ENCODE assay signal across 8 mouse cellular contexts in the genomic region with DNA sequence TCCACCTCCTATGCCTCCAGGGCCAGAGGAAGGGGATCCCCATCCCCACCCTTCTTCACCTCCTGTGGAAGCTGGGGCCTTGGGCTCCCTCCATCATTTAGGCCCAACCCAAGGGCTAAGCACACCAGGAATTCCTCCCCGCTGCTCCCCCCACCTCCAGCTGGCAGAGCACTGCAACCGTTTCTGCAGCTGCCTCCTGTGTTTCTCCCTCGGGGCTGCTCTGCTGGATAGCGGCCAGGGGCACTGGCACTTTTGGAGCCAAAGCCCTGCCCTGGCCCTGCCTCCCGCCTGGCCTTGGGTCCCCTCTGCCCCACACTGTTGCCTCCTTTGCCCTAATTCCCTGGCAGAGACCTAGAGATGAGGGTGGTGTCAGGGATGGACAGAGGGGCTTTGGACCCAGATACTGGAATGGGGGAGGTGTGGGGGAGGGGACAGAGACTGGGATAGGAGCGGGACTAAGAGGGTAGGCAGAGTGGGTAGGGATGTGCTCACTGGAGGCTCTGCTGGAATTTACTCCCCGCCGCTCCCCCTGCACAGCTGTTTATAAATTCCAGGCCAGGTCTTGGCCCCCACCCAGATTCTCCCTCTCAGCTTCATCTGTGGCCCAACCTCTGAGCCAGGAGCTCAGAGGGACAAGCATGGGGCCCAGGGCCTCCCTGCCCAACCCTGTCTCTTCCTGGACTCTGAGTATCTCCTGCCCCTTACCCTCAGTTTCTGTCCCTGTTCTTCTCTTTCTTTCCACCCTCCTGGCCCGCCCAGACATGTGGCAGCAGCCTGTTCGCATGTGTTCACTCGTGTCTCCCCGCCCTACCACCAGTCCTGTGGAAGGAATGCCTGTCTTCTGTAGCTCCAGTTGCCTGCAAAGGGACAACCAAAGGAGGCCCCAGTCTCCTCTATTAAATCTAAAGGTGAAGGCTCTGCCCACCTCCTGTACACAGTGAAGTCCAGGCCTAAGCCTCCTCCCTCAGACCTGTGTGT. TPM values are rescaled to one million over a fixed set of nuclear protein-coding genes. Genes with fewer than 3 reads are reported as not detected.
DNase-seq lines count a peak whose midpoint lies in the region; ATAC-seq lines count a peak whose summit lies in the region.

No protein-coding gene starts in this region.

- H3K4me2 ChIP-seq in liver, embryonic 12.5 days, result no peak overlapping the region

- peak overlapping the region; percentile 52; the same call in 1 of the 2 replicates for H3K27ac ChIP-seq in liver, embryonic 12.5 days

- H3K4me3 ChIP-seq in liver, embryonic 12.5 days, result no peak overlapping the region

- H3K9me3 ChIP-seq in liver, embryonic 12.5 days (replicated peaks), result no peaks in the 10 kb centered on the region

- H3K27me3 ChIP-seq in liver, embryonic 12.5 days (replicated peaks), result peaks cover 23% of the 10 kb centered on the region

- H3K9ac ChIP-seq in liver, embryonic 12.5 days, result no peak overlapping the region

- ATAC-seq in liver, embryonic 12.5 days, result no peak
- no peak for ATAC-seq in erythroblast, adult 5-6 weeks (replicated peaks; ENCODE audit: low FRiP score, poor library complexity, severe bottlenecking)

- peak; percentile 61 to 73 for DNase-seq in cerebellum, postnatal 10 days
- no peak for DNase-seq in cerebellum, adult 11-12 months
- peak; percentile 59 to 76 for DNase-seq in adrenal gland, postnatal 4 days (ENCODE audit: low spot score in 2 of 2)
- DNase-seq in heart, adult 11 months, result peak; percentile 100
- peak; percentile 88 for DNase-seq in kidney, adult 11 months
- DNase-seq in ovary, postnatal 14 days (ENCODE audit: low spot score), result peak; percentile 80

- no peaks in the 10 kb centered on the region for H3K36me3 ChIP-seq in liver, embryonic 12.5 days

- 54% methylated on average over 12 of the region's 12 CpGs for WGBS in liver, embryonic 12.5 days (ENCODE audit: insufficient replicate concordance)

- H3K4me1 ChIP-seq in liver, embryonic 12.5 days, result peaks cover 48% of the 10 kb centered on the region

RNA-seq across cellular contexts. Expression of gene Ehd2, which starts 4.8 kb away (rescaled TPM):
- 10 to 100 TPM; 71.9 to 77.5 TPM for total RNA-seq in adrenal gland, postnatal 4 days (2021)
- polyA plus RNA-seq in liver, embryonic 12.5 days (2016; fragmentation: Nextera tagmentation; extraction: Ambion mirVana), result 6.5 and 7.8 TPM in 2 replicates
- 0.21 and 0.58 TPM in 2 replicates for total RNA-seq in erythroblast, adult 5-6 weeks (2015; ENCODE audit: low replicate concordance)
- total RNA-seq in erythroblast, adult 5-6 weeks (2017; ENCODE audit: low replicate concordance), result 0.09 and 0.14 TPM in 2 replicates

RNA-seq across cellular contexts. Expression of gene Nop53, which starts 16.7 kb away (rescaled TPM):
- 100 to 1,000 TPM; 238 to 243 TPM for total RNA-seq in adrenal gland, postnatal 4 days (2021)
- polyA plus RNA-seq in liver, embryonic 12.5 days (2016; fragmentation: Nextera tagmentation; extraction: Ambion mirVana), result 130 and 143 TPM in 2 replicates
- 14.6 and 17.3 TPM in 2 replicates for total RNA-seq in erythroblast, adult 5-6 weeks (2015; ENCODE audit: low replicate concordance)
- 60.2 and 75.8 TPM in 2 replicates for total RNA-seq in erythroblast, adult 5-6 weeks (2017; ENCODE audit: low replicate concordance)

RNA-seq across cellular contexts. Expression of gene Selenow, which starts 40.4 kb away (rescaled TPM):
- total RNA-seq in adrenal gland, postnatal 4 days (2021), result 100 to 1,000 TPM; 186 to 204 TPM
- 445 and 464 TPM in 2 replicates for polyA plus RNA-seq in liver, embryonic 12.5 days (2016; fragmentation: Nextera tagmentation; extraction: Ambion mirVana)
- total RNA-seq in erythroblast, adult 5-6 weeks (2015; ENCODE audit: low replicate concordance), result 36.8 and 50.1 TPM in 2 replicates
- total RNA-seq in erythroblast, adult 5-6 weeks (2017; ENCODE audit: low replicate concordance), result 7.5 and 11.2 TPM in 2 replicates

Comparison
In these comparisons a context has a peak if more than half of its experiments do, and no peak if none do; other contexts are left out.
1. RNA of gene Ehd2, which starts 4.8 kb away (total RNA-seq): 71.9 to 77.5 TPM in adrenal gland, postnatal 4 days; 0.09 to 0.58 TPM in erythroblast, adult 5-6 weeks; every median in the first group is over 10 times any median in the second.